In genomic region chr9:102782926-102783850, GRCm38 (mm10) we compare ENCODE assay signal across 12 mouse cellular contexts. TPM values are rescaled to one million over a fixed set of nuclear protein-coding genes. Genes with fewer than 3 reads are reported as not detected.
DNase-seq lines count a peak whose midpoint lies in the region; ATAC-seq and TF ChIP-seq lines count a peak whose summit lies in the region.
"Had no signal": no experiment of that assay in that cellular context is flagged by ENCODE, and none has a peak within 500 bp of the region (broad histone marks: within the 10 kb centered on the region; RNA-seq: fewer than 3 reads in every experiment).

No protein-coding gene starts in this region.

- H3K4me1 ChIP-seq in hindbrain, embryonic 10.5 days (replicated peaks), result peaks cover 35% of the 10 kb centered on the region
- H3K4me1 ChIP-seq in hindbrain, embryonic 12.5 days, result peaks cover 15% of the 10 kb centered on the region
- peaks cover 19% of the 10 kb centered on the region for H3K4me1 ChIP-seq in embryonic fibroblast, embryonic 13.5 days (ENCODE audit: control insufficient read depth, insufficient read depth, low read length)
- peaks cover 35% of the 10 kb centered on the region for H3K4me1 ChIP-seq in stomach, embryonic 14.5 days (ENCODE audit: control insufficient read depth, insufficient read depth, low read length)
- peaks cover 6% of the 10 kb centered on the region for H3K4me1 ChIP-seq in midbrain, embryonic 11.5 days (ENCODE audit: control insufficient read depth, insufficient read depth, low read length)

- H3K4me2 ChIP-seq in hindbrain, embryonic 12.5 days (replicated peaks), result no peak overlapping the region
- H3K4me2 ChIP-seq in stomach, embryonic 14.5 days (replicated peaks; ENCODE audit: low read depth, low read length), result no peak overlapping the region
- H3K4me2 ChIP-seq in midbrain, embryonic 11.5 days, result no peak overlapping the region
- H3K4me2 ChIP-seq: embryonic facial prominence, embryonic 15.5 days had no signal

- TF ChIP-seq CTCF in embryonic fibroblast, embryonic 13.5 days (IDR thresholded peaks at IDR 0.05; ENCODE audit: borderline replicate concordance, insufficient read depth, low read length), result no peak

- H3K27ac ChIP-seq in hindbrain, embryonic 10.5 days, result peak overlapping the region; percentile 56
- H3K27ac ChIP-seq in hindbrain, embryonic 12.5 days, result no peak overlapping the region
- H3K27ac ChIP-seq in embryonic fibroblast, embryonic 13.5 days (ENCODE audit: insufficient read depth, low read length), result peak overlapping the region; percentile 59
- H3K27ac ChIP-seq in stomach, embryonic 14.5 days (ENCODE audit: low read length), result peak overlapping the region; percentile 76
- no peak overlapping the region for H3K27ac ChIP-seq in midbrain, embryonic 11.5 days (ENCODE audit: low read depth, low read length)
- H3K27ac ChIP-seq: embryonic facial prominence, embryonic 15.5 days; hindbrain, postnatal 0 days had no signal

- H3K36me3 ChIP-seq in hindbrain, embryonic 10.5 days, result no peaks in the 10 kb centered on the region
- H3K36me3 ChIP-seq in hindbrain, embryonic 12.5 days, result no peaks in the 10 kb centered on the region
- H3K36me3 ChIP-seq in stomach, embryonic 14.5 days (ENCODE audit: control insufficient read depth, insufficient read depth, low read length), result no peaks in the 10 kb centered on the region
- H3K36me3 ChIP-seq in midbrain, embryonic 11.5 days (ENCODE audit: control insufficient read depth, insufficient read depth, low read length), result no peaks in the 10 kb centered on the region
- H3K36me3 ChIP-seq: embryonic facial prominence, embryonic 15.5 days had no signal

- H3K9ac ChIP-seq in hindbrain, embryonic 12.5 days, result no peak overlapping the region
- no peak overlapping the region for H3K9ac ChIP-seq in stomach, embryonic 14.5 days (replicated peaks; ENCODE audit: low read depth, low read length)
- no peak overlapping the region for H3K9ac ChIP-seq in midbrain, embryonic 11.5 days (ENCODE audit: low read length)
- H3K9ac ChIP-seq: embryonic facial prominence, embryonic 15.5 days had no signal

- DNase-seq in hindbrain, embryonic 10.5 days (ENCODE audit: low spot score), result no peak
- DNase-seq in adrenal gland, adult 8-10 months, result peak; percentile 84
- no peak for DNase-seq in midbrain, embryonic 11.5 days (ENCODE audit: low spot score, missing footprints)
- DNase-seq in cerebellum, adult 8-10 months, result no peak
- DNase-seq: cerebellum, adult 11-12 months; right cerebral cortex, postnatal 4 days; thymus, postnatal 14 days had no signal

- 64% methylated on average over 25 of the region's 25 CpGs for WGBS in hindbrain, embryonic 10.5 days
- WGBS in hindbrain, embryonic 12.5 days, result 62% methylated on average over 25 of the region's 25 CpGs
- 54% methylated on average over 25 of the region's 25 CpGs for WGBS in stomach, embryonic 14.5 days
- WGBS in midbrain, embryonic 11.5 days, result 60% methylated on average over 25 of the region's 25 CpGs

- no peaks in the 10 kb centered on the region for H3K27me3 ChIP-seq in hindbrain, embryonic 10.5 days (ENCODE audit: insufficient read depth, poor library complexity, severe bottlenecking)
- H3K27me3 ChIP-seq in hindbrain, embryonic 12.5 days, result no peaks in the 10 kb centered on the region
- no peaks in the 10 kb centered on the region for H3K27me3 ChIP-seq in stomach, embryonic 14.5 days (ENCODE audit: control insufficient read depth, insufficient read depth, low read length)
- H3K27me3 ChIP-seq in midbrain, embryonic 11.5 days (ENCODE audit: control insufficient read depth, insufficient read depth, low read length), result no peaks in the 10 kb centered on the region
- H3K27me3 ChIP-seq: embryonic facial prominence, embryonic 15.5 days had no signal

- no peak overlapping the region for H3K4me3 ChIP-seq in hindbrain, embryonic 10.5 days
- no peak overlapping the region for H3K4me3 ChIP-seq in hindbrain, embryonic 12.5 days
- H3K4me3 ChIP-seq in embryonic fibroblast, embryonic 13.5 days (ENCODE audit: insufficient read depth, low read length), result no peak overlapping the region
- no peak overlapping the region for H3K4me3 ChIP-seq in stomach, embryonic 14.5 days (ENCODE audit: low read depth, low read length)
- no peak overlapping the region for H3K4me3 ChIP-seq in midbrain, embryonic 11.5 days (ENCODE audit: low read depth, low read length)
- H3K4me3 ChIP-seq: embryonic facial prominence, embryonic 15.5 days had no signal

- no peak for ATAC-seq in hindbrain, embryonic 12.5 days (ENCODE audit: low FRiP score)
- ATAC-seq in stomach, embryonic 14.5 days (ENCODE audit: insufficient number of reproducible peaks, insufficient read depth, low FRiP score, low read depth), result no peak
- no peak for ATAC-seq in midbrain, embryonic 11.5 days (ENCODE audit: low FRiP score)

- H3K9me3 ChIP-seq in hindbrain, embryonic 10.5 days, result no peaks in the 10 kb centered on the region
- H3K9me3 ChIP-seq in hindbrain, embryonic 12.5 days (replicated peaks), result no peaks in the 10 kb centered on the region
- no peaks in the 10 kb centered on the region for H3K9me3 ChIP-seq in stomach, embryonic 14.5 days (ENCODE audit: control insufficient read depth, low read depth, low read length)
- H3K9me3 ChIP-seq in midbrain, embryonic 11.5 days (ENCODE audit: control insufficient read depth, low read length), result no peaks in the 10 kb centered on the region
- H3K9me3 ChIP-seq: embryonic facial prominence, embryonic 15.5 days had no signal

- TF ChIP-seq POLR2A in embryonic fibroblast, embryonic 13.5 days (IDR thresholded peaks at IDR 0.05; ENCODE audit: low read depth, low read length), result no peak

RNA-seq across cellular contexts. Expression of gene Ryk, which starts 51.5 kb away (rescaled TPM):
- 13.3 and 13.9 TPM in 2 replicates for polyA plus RNA-seq in hindbrain, embryonic 10.5 days (2016; fragmentation: Nextera tagmentation; extraction: Ambion mirVana)
- 18.2 and 18.3 TPM in 2 replicates for polyA plus RNA-seq in hindbrain, embryonic 12.5 days (2016; fragmentation: Nextera tagmentation; extraction: Ambion mirVana)
- total RNA-seq in adrenal gland, adult 8-10 months (2022), result 10 to 100 TPM; 49.7 to 79.8 (median 68.1) TPM
- 198 and 217 TPM in 2 replicates for polyA plus RNA-seq in embryonic fibroblast, embryonic 13.5 days (2011; ENCODE audit: insufficient read length, low read depth, missing spikeins)
- polyA plus RNA-seq in stomach, embryonic 14.5 days (2014; fragmentation: Nextera tagmentation; extraction: Ambion mirVana), result 28.6 and 31.3 TPM in 2 replicates
- 24.2 and 27.1 TPM in 2 replicates for polyA plus RNA-seq in midbrain, embryonic 11.5 days (2014; fragmentation: Nextera tagmentation; extraction: Ambion mirVana)

Comparison
In these comparisons a context has a peak if more than half of its experiments do, and no peak if none do; other contexts are left out.
1. H3K27ac ChIP-seq: peak in hindbrain, embryonic 10.5 days (single experiment), embryonic fibroblast, embryonic 13.5 days (single experiment) and stomach, embryonic 14.5 days (single experiment); none in hindbrain, embryonic 12.5 days (single experiment) and midbrain, embryonic 11.5 days (single experiment).